Mouse (Mus musculus) adrenal gland, postnatal 0 days (tissue): ENCODE measurements around the gene 2900092C05Rik. TPM values are rescaled to one million over a fixed set of nuclear protein-coding genes. Genes with fewer than 3 reads are reported as not detected.

Source experiments
- polyA plus RNA-seq: library from polyadenylated mRNA; unstranded; fragments of >200 nt; fragmentation: Nextera tagmentation; extraction: Ambion mirVana; gene quantifications from 2 replicates; pipeline ENCODE4 v1.2.1, GENCODE M21; 2015

Gene 2900092C05Rik
- not detected in 2 replicates for polyA plus RNA-seq

DNA sequence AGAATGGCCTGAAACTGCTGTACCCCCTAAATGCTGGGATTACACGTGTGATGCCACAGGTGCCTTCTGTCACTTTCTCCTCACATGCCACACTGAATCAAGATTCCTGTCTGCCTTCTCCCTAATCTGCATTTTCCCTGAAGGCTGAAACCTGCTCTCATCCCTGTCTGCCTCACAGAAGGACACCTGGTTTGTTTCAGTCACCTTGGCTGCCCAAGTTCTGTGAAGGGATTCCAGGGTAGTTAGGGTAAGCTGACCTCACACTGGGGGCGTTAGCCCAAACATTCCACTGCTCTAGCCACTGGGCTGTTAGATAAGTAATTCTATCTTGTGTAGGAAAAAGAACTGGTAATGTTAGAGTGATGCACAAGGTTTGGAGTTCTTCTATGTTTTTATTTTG is at the start of gene 2900092C05Rik:
Gene 2900092C05Rik, plus strand, starts transcription at position 301 of the 400 bp plus-strand sequence.

DNA sequence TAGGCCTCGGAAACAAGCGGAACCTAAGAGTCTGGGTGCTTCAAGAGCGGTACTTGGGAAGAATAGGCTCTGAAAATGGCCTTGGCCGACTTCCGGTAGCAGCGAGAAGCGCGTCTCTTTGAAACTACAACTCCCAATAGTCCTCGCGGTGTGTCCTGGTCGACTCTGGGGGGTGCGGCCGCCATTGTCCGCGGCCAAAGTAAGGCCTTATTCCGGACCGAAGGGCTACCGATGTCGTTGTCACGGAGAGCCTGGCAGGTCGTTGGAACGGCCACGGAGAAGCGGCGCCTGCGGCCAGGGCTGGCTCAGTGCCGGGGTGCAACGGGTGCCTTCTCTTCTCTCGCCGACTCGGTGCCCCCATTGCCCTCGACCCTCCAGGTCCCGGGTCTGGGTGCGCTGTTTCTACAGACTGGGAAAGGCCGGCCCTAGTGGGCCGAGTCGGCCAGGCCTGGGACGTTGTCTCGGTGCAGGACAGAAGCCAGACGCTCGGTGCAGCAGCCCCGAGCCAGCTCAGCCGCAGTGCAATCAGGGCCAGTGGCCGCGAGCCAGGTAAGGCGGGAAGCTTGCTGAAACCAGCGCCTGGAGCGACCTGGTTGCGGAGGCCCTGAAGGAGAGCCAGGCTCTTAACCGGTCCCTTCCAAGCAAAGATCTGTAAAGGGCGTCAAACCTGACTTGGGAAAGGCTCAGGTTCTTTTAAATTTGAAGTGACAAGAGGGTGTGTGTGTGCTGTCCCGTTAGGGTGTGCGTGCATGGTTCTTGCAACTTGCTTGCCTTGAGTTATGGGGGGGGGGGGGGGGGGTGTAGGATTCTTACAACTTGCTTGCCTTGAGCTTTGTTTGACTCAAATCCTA is 33.9 kb upstream of the 2900092C05Rik start, which contains the start of gene Zfp606:
Gene Zfp606, plus strand, starts transcription at position 136 of the 851 bp plus-strand sequence.

Other genes starting within 250 kb of the 2900092C05Rik start
- not detected in 2 replicates for gene Vmn1r81, start 244.2 kb upstream of the 2900092C05Rik start, polyA plus RNA-seq
- not detected in 2 replicates for gene Vmn1r82, start 212.1 kb upstream of the 2900092C05Rik start, polyA plus RNA-seq
- gene Vmn1r83, start 183.0 kb upstream of the 2900092C05Rik start, polyA plus RNA-seq, result not detected in 2 replicates
- not detected in 2 replicates for gene Vmn1r84, start 143.2 kb upstream of the 2900092C05Rik start, polyA plus RNA-seq
- gene Zfp551, start 89.8 kb upstream of the 2900092C05Rik start, polyA plus RNA-seq, result 4.2 and 5.2 TPM in 2 replicates
- gene Zfp606, start 34.2 kb upstream of the 2900092C05Rik start, polyA plus RNA-seq, result 14.4 and 14.5 TPM in 2 replicates
- gene Vmn2r53, start 96.3 kb downstream of the 2900092C05Rik start, polyA plus RNA-seq, result 0.01 TPM in 1 of 2 replicates, not detected in the other
- gene Vmn2r54, start 127.8 kb downstream of the 2900092C05Rik start, polyA plus RNA-seq, result not detected in 2 replicates
- gene Vmn2r55, start 172.5 kb downstream of the 2900092C05Rik start, polyA plus RNA-seq, result not detected in 2 replicates
- gene Vmn2r56, start 222.5 kb downstream of the 2900092C05Rik start, polyA plus RNA-seq, result not detected in 2 replicates